Mouse (Mus musculus) ES-E14 (cell line): ENCODE measurements around the gene Myo1c. TPM values are rescaled to one million over a fixed set of nuclear protein-coding genes. Genes with fewer than 3 reads are reported as not detected.

Experiments used
- DNase-seq: peaks from one replicate; pipeline ENCODE4 v3.0.0-alpha.2; 2013; ENCODE audit warnings: low read depth, low spot score
- H3K27ac ChIP-seq: 2 replicates; pipeline ENCODE4 v1.5.1; 2012; ENCODE audit warnings: low read depth, mild to moderate bottlenecking, low read length, moderate library complexity, mixed read lengths; ENCODE audit not compliant: poor library complexity, insufficient read depth, severe bottlenecking
- H3K36me3 ChIP-seq: 2 replicates; pipeline ENCODE4 v1.6.1; 2012; ENCODE audit warnings: mild to moderate bottlenecking, low read length, moderate library complexity, mixed read lengths; ENCODE audit not compliant: control insufficient read depth, poor library complexity, insufficient read depth, severe bottlenecking
- H3K4me1 ChIP-seq, 2 experiments: fragments of 150-350 bp in 1 of 2; sonication (generic) in 1 of 2; 2 replicates each; pipeline ENCODE4 v1.6.1; 2012; ENCODE audit warnings: low read length in 2 of 2, mild to moderate bottlenecking in 1 of 2, mixed read lengths in 1 of 2; ENCODE audit not compliant: control insufficient read depth in 2 of 2, insufficient read depth in 2 of 2, poor library complexity in 1 of 2
- H3K4me3 ChIP-seq, 2 experiments: fragments of 150-350 bp in 1 of 2; sonication (generic) in 1 of 2; 2 replicates each; pipeline ENCODE4 v1.5.1; 2012; ENCODE audit warnings: low read length in 2 of 2, low read depth in 1 of 2, mild to moderate bottlenecking in 1 of 2, mixed read lengths in 1 of 2; ENCODE audit not compliant: insufficient read depth in 1 of 2, poor library complexity in 1 of 2, severe bottlenecking in 1 of 2
- H3K9ac ChIP-seq: 2 replicates; pipeline ENCODE4 v1.6.1; 2012; ENCODE audit warnings: low read depth, mild to moderate bottlenecking, low read length, mixed read lengths; ENCODE audit not compliant: poor library complexity, insufficient read depth, severe bottlenecking
- H3K9me3 ChIP-seq: fragments of 150-350 bp; sonication (generic); 2 replicates; pipeline ENCODE4 v1.6.1; 2012; ENCODE audit warnings: low read depth, mild to moderate bottlenecking, low read length; ENCODE audit not compliant: control insufficient read depth, insufficient read depth
- CHD2 ChIP-seq: IDR thresholded peaks from 2 replicates; pipeline ENCODE4 v1.6.1; 2014; ENCODE audit warnings: mild to moderate bottlenecking, low read depth, low read length, inconsistent platforms
- HCFC1 ChIP-seq: IDR thresholded peaks from 2 replicates; pipeline ENCODE4 v1.6.1; 2012; ENCODE audit warnings: low read length, inconsistent platforms, borderline replicate concordance; ENCODE audit not compliant: insufficient read depth
- MAFK ChIP-seq: IDR thresholded peaks from 2 replicates; pipeline ENCODE4 v1.6.1; 2014; ENCODE audit warnings: mild to moderate bottlenecking, low read depth, low read length, inconsistent platforms; ENCODE audit not compliant: insufficient read depth
- ZC3H11A ChIP-seq: IDR thresholded peaks from 2 replicates; pipeline ENCODE4 v1.6.1; 2012; ENCODE audit warnings: low read depth, mild to moderate bottlenecking, inconsistent platforms, low read length, borderline replicate concordance
- ZNF384 ChIP-seq: IDR thresholded peaks from 2 replicates; pipeline ENCODE4 v1.6.1; 2012; ENCODE audit warnings: low read depth, low read length, inconsistent platforms
- in situ Hi-C, 2 experiments: fragments of 600-800 bp; cut with MboI; formaldehyde crosslinking; loops; one replicate each; pipeline ENCODE4 v1.15.1; 2025; ENCODE audit warnings: low sequenced_read_pairs in 2 of 2, inconsistent platforms in 1 of 2; ENCODE audit not compliant: unreplicated experiment in 2 of 2
- total RNA-seq: library from RNA; depleted of rRNA; stranded (reverse); fragments of 300-350 nt; gene quantifications from 2 replicates; pipeline ENCODE4 v1.2.3, GENCODE M21; 2012

Gene Myo1c
- total RNA-seq, 1 experiment, result 62.8 TPM

DNA sequence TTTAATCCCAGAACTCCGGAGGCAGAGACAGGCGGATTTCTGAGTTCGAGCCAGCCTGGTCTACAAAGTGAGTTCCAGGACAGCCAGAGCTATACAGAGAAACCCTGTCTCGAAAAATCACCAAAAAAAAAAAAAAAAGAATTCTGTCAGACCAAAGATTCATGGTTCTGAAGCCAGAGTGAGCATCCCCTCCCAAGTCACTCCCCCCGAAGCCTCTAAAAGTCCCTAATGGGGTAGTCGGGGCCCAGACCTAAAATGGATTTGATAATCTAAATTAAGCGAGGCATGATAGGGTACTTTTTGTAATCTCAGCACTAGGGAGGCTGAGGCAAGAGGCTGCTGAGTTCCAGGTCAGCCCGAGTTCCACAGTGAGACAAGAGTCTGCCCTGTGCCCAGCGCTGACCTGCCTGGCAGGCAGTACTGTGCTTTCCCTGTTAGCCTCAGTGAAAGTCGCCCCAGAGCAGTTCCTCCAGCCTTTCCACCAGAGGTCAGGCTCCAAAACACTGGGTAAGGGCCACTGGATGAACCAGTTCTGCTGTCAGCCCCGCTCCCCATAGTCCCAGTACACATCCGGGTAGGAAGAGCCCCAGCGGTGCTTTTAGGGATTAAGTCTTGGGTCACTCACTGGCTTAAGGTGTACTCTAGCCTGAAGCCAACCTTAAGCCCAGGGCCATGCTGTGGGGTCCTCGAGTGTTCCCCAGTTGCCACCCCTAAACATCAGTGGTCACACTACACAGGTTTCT is 2.8 kb downstream of the Myo1c start:
- Histone ChIP-seq H3K27ac (peak overlapping the region; percentile 5), H3K9ac (peak overlapping the region; percentile 71), H3K9me3 (no peaks in the 10 kb centered on the region), H3K4me3 (peak overlapping the region; percentile 68 to 90; a peak in 3 of 4 replicates), H3K36me3 (peaks cover 9% of the 10 kb centered on the region; the same call in 1 of the 2 replicates), H3K4me1 (peaks cover 8 to 25% of the 10 kb centered on the region in 2 experiments; a peak in 3 of 4 replicates)
- no peak for DNase-seq
- in situ Hi-C loops, result no loop called here
- no peak for TF ChIP-seq MAFK
- peak; percentile 74; the same call in 1 of the 2 replicates for TF ChIP-seq ZNF384
- no peak for TF ChIP-seq CHD2

DNA sequence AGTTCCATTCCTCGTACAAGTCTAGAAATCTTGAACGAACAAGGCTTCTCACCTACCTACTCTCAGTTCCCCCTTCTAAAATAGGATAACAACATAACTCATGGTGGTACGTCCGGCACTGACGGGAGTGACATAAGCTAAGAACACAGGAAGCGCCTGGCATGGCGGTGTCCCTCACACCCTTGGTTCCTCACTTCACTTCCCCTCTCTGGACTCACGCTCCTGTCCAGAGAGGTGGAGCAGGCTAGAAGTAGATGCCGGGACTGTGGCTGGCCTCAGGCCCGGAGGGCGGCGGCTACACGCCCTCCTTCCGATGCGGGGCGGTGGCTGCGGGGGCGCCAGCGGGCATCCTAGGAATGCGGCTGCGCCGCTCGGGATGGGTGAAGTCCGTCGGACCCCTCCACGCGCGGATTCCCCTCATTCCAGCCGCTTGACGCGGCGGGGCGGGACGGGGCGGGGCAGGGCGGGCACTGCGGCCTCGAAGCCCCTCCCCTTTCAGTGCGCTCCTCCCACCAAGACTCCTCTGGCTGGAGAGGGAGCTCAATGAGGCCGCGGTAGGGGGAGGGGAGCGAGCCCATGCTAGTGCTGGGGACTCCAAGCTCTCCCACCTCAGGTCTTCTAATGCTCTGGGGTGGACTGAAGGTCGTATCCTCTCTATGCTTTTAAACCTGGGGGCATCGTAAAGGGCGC is 3.6 kb downstream of the Myo1c start:
- Histone ChIP-seq H3K9ac (peak overlapping the region; percentile 71), H3K36me3 (peaks cover 17% of the 10 kb centered on the region), H3K4me3 (peak overlapping the region; percentile 68 to 85), H3K27ac (peak overlapping the region; percentile 22), H3K4me1 (peaks cover 8 to 25% of the 10 kb centered on the region in 2 experiments; a peak in 3 of 4 replicates), H3K9me3 (no peaks in the 10 kb centered on the region)
- in situ Hi-C loops, result no loop called here
- TF ChIP-seq HCFC1 (no peak), ZC3H11A (no peak), CHD2 (no peak), MAFK (no peak), ZNF384 (no peak)
- DNase-seq, result peak; percentile 87

DNA sequence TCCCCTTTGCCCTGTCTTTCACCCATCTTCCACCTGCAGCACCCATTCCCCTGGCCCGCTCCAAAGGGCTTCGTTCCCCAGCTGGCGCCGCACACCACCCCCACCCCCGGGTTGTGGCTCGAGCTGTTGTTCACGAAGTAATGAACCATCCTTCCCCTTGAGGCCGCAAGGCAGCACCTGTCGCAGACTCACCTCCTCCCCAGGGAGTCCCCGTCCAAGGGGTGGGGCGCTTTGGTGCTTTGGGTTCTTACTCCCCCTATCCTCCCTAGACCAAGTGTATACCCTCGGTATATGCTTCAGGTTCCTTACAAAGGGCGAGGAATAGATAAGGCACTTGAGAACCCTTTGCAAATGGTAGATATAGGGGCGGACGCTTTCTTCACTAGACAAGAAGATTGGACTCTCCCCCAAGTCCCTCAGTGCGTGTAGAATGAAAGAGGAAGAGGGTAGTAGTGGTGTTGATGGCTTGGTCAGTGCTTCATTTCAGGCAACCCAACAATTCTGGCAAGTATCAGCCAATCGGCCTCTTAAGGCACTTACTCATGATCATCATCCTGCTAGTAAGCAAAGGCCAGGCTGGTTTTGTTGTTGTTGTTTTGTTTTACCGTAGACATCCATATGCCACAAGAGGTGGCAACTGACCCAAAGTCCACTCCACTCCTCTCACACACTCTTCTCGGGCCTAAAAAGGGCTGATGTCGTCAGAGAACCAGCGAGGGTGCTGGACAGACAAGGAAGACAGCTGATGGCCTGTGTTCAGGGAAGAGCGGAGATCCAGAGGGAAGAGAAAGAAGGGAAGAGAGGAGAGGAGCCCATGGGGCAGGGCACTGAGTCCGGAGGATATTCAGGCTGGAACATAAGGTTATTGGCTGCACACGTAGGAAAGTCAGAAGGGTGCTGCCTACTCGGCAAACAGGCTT is 4.4 kb downstream of the Myo1c start:
- no peaks in the 10 kb centered on the region for H3K9me3 ChIP-seq
- peak overlapping the region; percentile 82 to 85 for H3K4me3 ChIP-seq
- in situ Hi-C loops, result no loop called here
- peaks cover 8 to 25% of the 10 kb centered on the region in 2 experiments; a peak in 3 of 4 replicates for H3K4me1 ChIP-seq
- H3K36me3 ChIP-seq, result peaks cover 23% of the 10 kb centered on the region
- no peak for DNase-seq
- peak overlapping the region; percentile 22; the same call in 1 of the 2 replicates for H3K27ac ChIP-seq
- TF ChIP-seq MAFK, result no peak
- no peak for TF ChIP-seq ZC3H11A
- no peak for TF ChIP-seq ZNF384
- no peak for TF ChIP-seq HCFC1
- TF ChIP-seq CHD2, result no peak
- peak overlapping the region; percentile 82 for H3K9ac ChIP-seq

DNA sequence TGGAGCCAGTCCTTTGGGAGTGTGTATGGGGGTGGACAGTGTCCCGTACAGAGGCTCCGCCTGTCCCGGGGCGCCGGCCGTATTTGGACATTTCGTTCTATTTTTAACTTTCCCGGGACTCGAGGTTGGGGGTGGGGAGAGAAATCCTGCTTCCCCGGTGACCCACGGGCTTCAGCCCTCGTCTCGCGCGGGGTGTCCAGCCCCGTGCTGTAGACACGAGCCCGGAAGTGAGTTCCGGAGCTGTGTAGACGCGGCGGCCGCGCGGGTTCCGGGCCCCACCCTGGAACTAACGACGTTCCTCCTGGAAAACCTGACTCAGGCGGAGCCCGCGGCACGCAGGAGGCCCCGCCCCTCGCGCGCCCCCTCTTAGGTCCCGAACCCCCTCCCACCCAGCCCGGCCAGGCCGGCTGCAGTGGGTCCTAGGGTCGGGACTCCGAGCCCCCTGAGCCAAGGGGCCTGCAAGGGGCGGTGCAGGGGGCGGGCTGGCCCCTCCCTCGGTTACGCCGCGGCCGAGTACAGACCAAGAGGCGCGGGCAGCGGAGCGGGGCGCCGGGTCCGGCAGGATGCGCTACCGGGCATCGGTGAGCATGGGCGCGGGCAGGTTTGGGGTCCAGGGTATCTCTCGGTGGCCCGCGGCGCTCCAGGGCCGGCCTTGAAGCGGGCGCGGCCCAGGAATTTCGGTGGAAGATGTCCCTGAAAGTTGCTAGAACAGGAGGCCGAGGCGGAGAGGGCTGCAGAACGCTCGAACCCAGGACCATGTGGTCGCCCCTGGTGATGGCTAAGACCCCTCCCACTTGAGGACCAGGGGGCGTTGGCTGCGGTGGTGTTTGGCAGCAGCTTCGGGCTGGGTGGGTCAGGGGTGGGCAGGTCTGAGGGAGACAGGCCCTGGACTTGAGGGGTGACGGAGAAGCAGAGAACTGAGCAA is 5.6 kb downstream of the Myo1c start:
- Histone ChIP-seq H3K4me3 (peak overlapping the region; percentile 82 to 85), H3K9me3 (no peaks in the 10 kb centered on the region), H3K4me1 (peaks cover 8 to 23% of the 10 kb centered on the region in 2 experiments; a peak in 3 of 4 replicates), H3K27ac (peak overlapping the region; percentile 42; the same call in 1 of the 2 replicates), H3K9ac (peak overlapping the region; percentile 82), H3K36me3 (peaks cover 33% of the 10 kb centered on the region)
- in situ Hi-C loops, result no loop called here
- no peak for TF ChIP-seq HCFC1
- TF ChIP-seq ZC3H11A, result no peak
- TF ChIP-seq CHD2, result no peak
- no peak for TF ChIP-seq MAFK
- no peak for TF ChIP-seq ZNF384
- no peak for DNase-seq
